Mouse (Mus musculus): ENCODE data around the gene Drc3.

DNA sequence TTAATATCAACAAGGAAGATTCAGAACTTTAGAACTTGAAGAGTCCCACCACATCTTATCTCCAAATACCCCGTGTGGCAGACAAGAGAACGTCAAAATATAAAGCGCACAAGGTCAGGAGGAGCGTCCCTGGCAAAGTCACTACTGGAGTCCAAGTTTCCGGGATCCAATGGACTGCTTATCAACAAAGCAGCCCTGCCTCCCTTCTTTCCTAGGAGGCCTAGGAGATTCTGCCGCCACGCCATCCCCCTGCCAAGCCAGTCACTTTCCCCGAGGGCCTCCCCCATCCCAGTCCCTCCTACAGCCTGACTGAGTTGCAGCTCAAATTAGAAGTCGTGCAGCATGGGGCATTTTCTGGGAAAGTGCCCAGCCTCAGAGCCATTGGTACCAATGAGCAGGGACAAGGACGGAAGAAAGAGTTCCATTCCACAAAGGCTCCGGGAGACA is 1.2 kb upstream of the Drc3 start:
- TF ChIP-seq GATA1 (IDR thresholded peaks at IDR 0.05; ENCODE audit: borderline replicate concordance, low read length) (no peak), FLI1 (IDR thresholded peaks at IDR 0.05; ENCODE audit: low read length) (no peak)
